Mouse (Mus musculus) megakaryocyte, embryonic 14.5 days (primary cell): ENCODE results near the gene Far2. TPM values are rescaled to one million over a fixed set of nuclear protein-coding genes. Genes with fewer than 3 reads are reported as not detected.

Experiments
- H3K27me3 ChIP-seq: replicated peaks from 2 replicates; pipeline ENCODE3; 2012; ENCODE audit warnings: inconsistent platforms
- H3K36me3 ChIP-seq: replicated peaks from 2 replicates; pipeline ENCODE3; 2012; ENCODE audit warnings: low read length, inconsistent platforms, mixed read lengths
- H3K4me1 ChIP-seq: 2 replicates; pipeline ENCODE4 v1.6.1; 2012; ENCODE audit warnings: inconsistent platforms
- H3K4me3 ChIP-seq: replicated peaks from 2 replicates; pipeline ENCODE3; 2012; ENCODE audit warnings: moderate library complexity, mild to moderate bottlenecking, inconsistent platforms
- H3K9me3 ChIP-seq: 2 replicates; pipeline ENCODE4 v1.6.1; 2012; ENCODE audit warnings: inconsistent platforms
- FLI1 ChIP-seq: IDR thresholded peaks from 2 replicates; pipeline ENCODE4 v1.6.1; 2012; ENCODE audit warnings: low read length, inconsistent platforms, mixed read lengths
- GATA1 ChIP-seq: IDR thresholded peaks from 3 replicates; pipeline ENCODE4 v1.6.1; 2012; ENCODE audit warnings: mixed read lengths, low read length, inconsistent platforms, borderline replicate concordance
- polyA plus RNA-seq: library from polyadenylated mRNA; stranded (reverse); fragments of >175 nt; gene quantifications from 2 replicates; pipeline ENCODE4 v1.2.3, GENCODE M21; 2012; ENCODE audit warnings: low replicate concordance; ENCODE audit not compliant: insufficient read depth

The Far2 gene
- polyA plus RNA-seq, 1 experiment, result 0.36 TPM

GRCm38 (mm10) chr6:148172904-148173303 lies 125.8 kb downstream of the Far2 start:
- Histone ChIP-seq H3K36me3 (peaks cover 2% of the 10 kb centered on the region), H3K4me1 (peaks cover 28% of the 10 kb centered on the region), H3K4me3 (no peak overlapping the region), H3K9me3 (peaks cover 4% of the 10 kb centered on the region), H3K27me3 (no peaks in the 10 kb centered on the region)
- no peak for TF ChIP-seq GATA1
- no peak for TF ChIP-seq FLI1

- H3K4me1 ChIP-seq, result no peaks in the 10 kb centered on the region
- H3K27me3 ChIP-seq, result no peaks in the 10 kb centered on the region
- no peaks in the 10 kb centered on the region for H3K9me3 ChIP-seq
- H3K4me3 ChIP-seq, result no peak overlapping the region
- H3K36me3 ChIP-seq, result peaks cover 98% of the 10 kb centered on the region
- no peak for TF ChIP-seq FLI1
- no peak for TF ChIP-seq GATA1
Observed at GRCm38 (mm10) chr6:148185694-148186093, 138.6 kb downstream of the Far2 start.

GRCm38 (mm10) chr6:148193972-148194701 lies 147.1 kb downstream of the Far2 start:
- no peak overlapping the region for H3K4me3 ChIP-seq
- TF ChIP-seq FLI1 (no peak), GATA1 (no peak)
- no peaks in the 10 kb centered on the region for H3K27me3 ChIP-seq
- H3K9me3 ChIP-seq, result no peaks in the 10 kb centered on the region
- H3K36me3 ChIP-seq, result peaks cover 97% of the 10 kb centered on the region
- H3K4me1 ChIP-seq, result peaks cover 15% of the 10 kb centered on the region

DNA sequence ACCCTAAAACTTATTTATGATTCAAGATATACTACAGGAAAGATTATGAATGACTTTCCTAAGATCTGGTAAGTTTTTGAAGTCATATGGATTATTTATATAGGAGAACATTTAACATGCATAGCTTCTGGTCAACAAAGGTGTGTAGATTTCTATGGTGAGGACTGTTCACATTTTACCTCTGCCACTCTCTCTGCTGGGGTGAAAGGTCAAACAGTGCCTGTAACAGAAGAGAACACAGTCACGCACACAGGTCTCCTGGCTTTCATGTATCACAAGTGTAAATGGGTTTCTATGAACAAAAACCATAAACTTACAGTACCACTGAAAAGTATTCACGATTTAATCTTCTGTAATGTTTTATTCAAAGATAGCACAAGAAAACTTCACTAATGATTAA lies 152.1 kb downstream of the Far2 start:
- Histone ChIP-seq H3K9me3 (no peaks in the 10 kb centered on the region), H3K4me1 (peaks cover 8% of the 10 kb centered on the region), H3K4me3 (no peak overlapping the region), H3K27me3 (no peaks in the 10 kb centered on the region), H3K36me3 (peaks cover 99% of the 10 kb centered on the region)
- TF ChIP-seq FLI1, result no peak
- TF ChIP-seq GATA1, result no peak

GRCm38 (mm10) chr6:148199729-148200128 lies 152.7 kb downstream of the Far2 start:
- H3K9me3 ChIP-seq, result no peaks in the 10 kb centered on the region
- TF ChIP-seq FLI1, result no peak
- no peak for TF ChIP-seq GATA1
- H3K27me3 ChIP-seq, result no peaks in the 10 kb centered on the region
- H3K36me3 ChIP-seq, result peaks cover 98% of the 10 kb centered on the region
- no peak overlapping the region for H3K4me3 ChIP-seq
- peaks cover 3% of the 10 kb centered on the region; the same call in 1 of the 2 replicates for H3K4me1 ChIP-seq

GRCm38 (mm10) chr6:148205134-148205533 lies 158.1 kb downstream of the Far2 start:
- Histone ChIP-seq H3K4me1 (peaks cover 27% of the 10 kb centered on the region), H3K36me3 (peaks cover 78% of the 10 kb centered on the region), H3K9me3 (no peaks in the 10 kb centered on the region), H3K27me3 (no peaks in the 10 kb centered on the region), H3K4me3 (no peak overlapping the region)
- no peak for TF ChIP-seq GATA1
- TF ChIP-seq FLI1, result no peak

DNA sequence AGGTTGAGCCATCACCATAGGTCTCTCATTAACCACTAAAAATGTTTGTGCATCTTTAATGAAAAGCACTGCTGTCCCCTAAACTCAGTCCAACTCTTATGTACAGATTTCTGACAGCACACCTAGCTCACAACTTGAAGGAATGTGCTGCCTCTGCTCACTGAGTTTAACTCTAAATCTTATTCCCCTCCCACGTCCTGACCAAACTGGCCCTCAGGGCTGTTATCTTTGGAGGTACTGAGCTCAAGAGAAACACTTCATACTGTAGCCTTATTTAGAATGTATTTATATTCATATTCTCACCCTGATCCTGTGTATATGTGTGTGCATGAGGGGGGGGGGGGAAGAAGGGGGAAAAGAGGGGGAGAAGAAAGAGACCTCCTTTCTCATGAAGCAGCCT lies 160.5 kb downstream of the Far2 start:
- no peaks in the 10 kb centered on the region for H3K9me3 ChIP-seq
- H3K4me3 ChIP-seq, result no peak overlapping the region
- peaks cover 54% of the 10 kb centered on the region for H3K36me3 ChIP-seq
- H3K4me1 ChIP-seq, result peaks cover 32% of the 10 kb centered on the region
- TF ChIP-seq FLI1 (no peak), GATA1 (no peak)
- H3K27me3 ChIP-seq, result no peaks in the 10 kb centered on the region

DNA sequence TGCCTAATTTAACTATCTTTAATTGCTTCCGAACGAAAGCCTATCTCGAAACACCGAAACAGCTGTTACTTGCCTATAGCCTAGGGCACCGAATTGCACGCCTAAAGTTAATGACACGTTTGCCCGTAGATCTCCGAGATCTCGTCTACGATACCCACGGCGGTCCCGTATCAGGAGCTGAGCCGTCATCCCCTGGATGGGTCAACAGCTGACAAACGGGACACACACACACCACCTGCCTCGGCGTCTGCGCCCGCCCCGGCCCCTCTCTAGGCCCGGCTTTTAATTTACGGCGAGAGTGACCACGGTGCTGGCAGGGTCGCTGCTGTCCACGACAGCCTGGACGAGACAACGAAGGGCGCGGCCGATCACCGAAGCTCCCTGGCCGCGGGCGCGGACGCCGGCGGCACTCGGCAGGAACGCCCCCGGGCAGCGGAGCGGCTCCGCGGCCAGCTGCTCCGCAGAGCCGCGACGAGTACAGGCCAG lies 164.4 kb downstream of the Far2 start:
- no peaks in the 10 kb centered on the region for H3K27me3 ChIP-seq
- peaks cover 68% of the 10 kb centered on the region for H3K4me1 ChIP-seq
- peak overlapping the region; percentile 92 for H3K4me3 ChIP-seq
- no peaks in the 10 kb centered on the region for H3K9me3 ChIP-seq
- peaks cover 29% of the 10 kb centered on the region for H3K36me3 ChIP-seq
- TF ChIP-seq GATA1 (no peak), FLI1 (no peak)

DNA sequence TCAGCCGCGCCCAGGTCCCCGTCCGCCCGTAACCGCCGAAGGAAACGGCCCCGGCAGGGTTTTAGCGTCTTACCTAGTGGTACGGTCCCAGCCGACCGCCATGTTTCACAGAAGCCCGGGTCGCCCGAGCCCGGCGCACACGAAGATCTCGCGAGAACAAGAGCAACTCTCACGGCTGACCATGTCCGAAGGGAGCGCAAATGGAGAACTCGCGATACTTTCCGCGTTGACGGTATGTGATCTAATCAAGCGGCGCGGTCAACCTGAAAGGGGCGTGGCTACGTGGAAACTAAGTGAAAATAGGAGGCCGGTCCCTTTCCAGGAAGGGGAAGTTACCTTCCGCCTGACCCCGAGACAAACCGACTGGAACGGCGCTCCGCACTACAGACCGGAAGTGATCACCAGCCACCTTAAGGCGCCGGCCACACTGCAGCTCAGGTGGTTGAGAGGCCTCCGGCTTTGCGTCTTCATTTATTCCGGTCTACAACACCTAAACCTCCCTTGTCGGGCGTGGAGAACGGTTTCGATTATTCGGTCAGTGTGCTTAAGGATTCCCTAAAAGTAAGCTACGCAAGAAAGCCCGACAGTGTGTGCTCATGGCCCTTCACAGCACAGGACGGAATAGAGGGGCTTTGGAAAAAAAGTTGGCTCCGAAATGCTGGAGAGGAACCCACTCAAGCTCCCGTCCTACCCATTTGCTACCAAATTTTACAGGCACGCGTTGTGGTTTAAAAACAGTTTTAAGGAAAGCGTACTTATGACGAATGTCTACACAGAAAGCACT lies 165.0 kb downstream of the Far2 start, which contains the start of gene Ergic2:
Gene Ergic2 (minus strand): TSS at position 478 of the 784 bp plus-strand sequence.
- peak; percentile 58; the same call in 1 of the 3 replicates for TF ChIP-seq GATA1
- TF ChIP-seq FLI1, result 0 out of 2 replicates have a peak, but pooled peaks have one; percentile 65
- H3K4me1 ChIP-seq, result peaks cover 74% of the 10 kb centered on the region
- H3K27me3 ChIP-seq, result no peaks in the 10 kb centered on the region
- H3K4me3 ChIP-seq, result peak within 1 kb of the TSS; percentile 92
- H3K36me3 ChIP-seq, result peaks cover 29% of the 10 kb centered on the region
- H3K9me3 ChIP-seq, result no peaks in the 10 kb centered on the region

GRCm38 (mm10) chr6:148214765-148215164 lies 167.7 kb downstream of the Far2 start:
- H3K4me1 ChIP-seq, result peaks cover 76% of the 10 kb centered on the region
- peaks cover 17% of the 10 kb centered on the region for H3K36me3 ChIP-seq

More at GRCm38 (mm10) chr6:148214765-148215164, 167.7 kb downstream of the Far2 start:
- H3K27me3 ChIP-seq, result no peaks in the 10 kb centered on the region
- no peak for TF ChIP-seq GATA1
- TF ChIP-seq FLI1, result no peak
- H3K9me3 ChIP-seq, result no peaks in the 10 kb centered on the region
- H3K4me3 ChIP-seq, result no peak overlapping the region
